Mouse (Mus musculus): Measurements from ENCODE around the gene Vasp.

GRCm38 (mm10) chr7:19303046-19303305, 31.4 kb upstream of the Vasp start:
- no peak for TF ChIP-seq CTCF (IDR thresholded peaks at IDR 0.05; ENCODE audit: low read depth, low read length)
- TF ChIP-seq POLR2A (IDR thresholded peaks at IDR 0.05; ENCODE audit: borderline replicate concordance, low read depth, low read length) = no peak

All from bone marrow macrophage, adult 2 months (primary cell).